Mouse (Mus musculus) layer of hippocampus, adult 18-20 months (tissue): Measurements from ENCODE around the gene Prpf8. TPM values are rescaled to one million over a fixed set of nuclear protein-coding genes. Genes with fewer than 3 reads are reported as not detected.

Experiments used
- DNase-seq, 2 experiments: peaks; one replicate each; pipeline ENCODE4 v3.0.0; 2022; ENCODE audit warnings: low spot score in 2 of 2
- total RNA-seq, 2 experiments: library from RNA; stranded (reverse); gene quantifications; 2 replicates each; pipeline ENCODE4 v1.2.3; 2021

Gene Prpf8
- total RNA-seq, 2 experiments from 2014 or later, result 132 to 133 TPM

- DNase-seq, result no peak
These were observed 27.4 kb upstream of the Prpf8 start for GRCm38 (mm10) chr11:75459141-75459711.

DNA sequence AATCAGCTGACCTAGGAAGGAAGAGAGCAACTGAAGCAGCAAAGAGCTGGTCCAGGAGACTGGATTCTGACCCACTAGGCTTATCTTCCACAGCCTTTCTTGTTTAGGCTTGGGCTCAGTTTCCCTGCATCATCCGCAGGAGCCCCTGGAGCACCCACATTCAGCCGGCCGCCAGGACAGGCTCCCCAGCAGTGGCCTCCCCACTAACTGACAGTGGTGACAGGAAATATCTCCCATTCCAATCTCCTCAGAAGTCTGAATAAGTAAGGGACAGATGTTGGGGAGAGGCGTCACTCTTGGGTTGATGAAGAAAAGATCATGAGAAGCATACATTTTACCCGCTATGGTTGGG, 26.9 kb upstream of the Prpf8 start:
- no peak for DNase-seq

DNA sequence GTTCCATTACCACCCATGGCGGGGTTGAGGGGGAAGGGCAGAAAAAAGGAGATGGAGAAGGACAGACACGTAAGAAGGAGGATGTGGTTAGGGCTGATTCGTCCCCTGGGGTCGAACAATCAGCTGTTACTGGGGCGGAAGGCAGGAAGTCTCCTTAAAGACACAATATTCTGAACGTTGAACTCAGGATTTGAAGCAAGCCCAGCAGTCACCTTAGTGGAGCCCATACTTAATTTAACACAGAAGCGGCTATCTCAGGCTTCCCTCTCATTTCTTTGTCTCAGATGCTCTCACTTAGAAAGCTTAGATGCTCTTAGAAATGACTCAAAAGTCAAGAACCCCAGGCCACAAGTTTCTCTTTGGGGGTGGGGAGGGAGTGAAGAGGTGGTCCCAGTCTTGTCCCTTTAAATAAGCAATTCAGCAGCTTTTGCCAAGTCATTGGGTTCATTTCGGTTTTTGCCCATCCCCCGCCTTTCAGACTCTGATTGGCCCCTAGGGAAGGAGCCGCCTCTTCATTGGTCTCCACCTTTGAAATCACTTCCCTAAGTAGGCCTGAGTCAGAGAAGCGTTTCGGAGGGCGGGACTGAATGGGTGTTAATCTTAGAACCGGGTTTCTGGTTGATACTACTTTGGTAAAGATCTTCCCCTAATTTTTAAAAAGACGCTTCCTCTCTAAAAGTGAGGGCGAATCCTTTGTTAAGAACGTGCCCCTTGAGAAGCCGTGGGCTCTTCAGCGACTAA, 26.3 kb upstream of the Prpf8 start:
- DNase-seq, result peak; percentile 87 to 94

- DNase-seq, result peak; percentile 100
These were observed 25.5 kb upstream of the Prpf8 start, which contains the start of gene Tlcd2 for GRCm38 (mm10) chr11:75460844-75461742. Tlcd2 (plus strand) TSS chr11:75461715.

- DNase-seq, result no peak
These were observed 24.8 kb upstream of the Prpf8 start for GRCm38 (mm10) chr11:75461743-75462252.

DNA sequence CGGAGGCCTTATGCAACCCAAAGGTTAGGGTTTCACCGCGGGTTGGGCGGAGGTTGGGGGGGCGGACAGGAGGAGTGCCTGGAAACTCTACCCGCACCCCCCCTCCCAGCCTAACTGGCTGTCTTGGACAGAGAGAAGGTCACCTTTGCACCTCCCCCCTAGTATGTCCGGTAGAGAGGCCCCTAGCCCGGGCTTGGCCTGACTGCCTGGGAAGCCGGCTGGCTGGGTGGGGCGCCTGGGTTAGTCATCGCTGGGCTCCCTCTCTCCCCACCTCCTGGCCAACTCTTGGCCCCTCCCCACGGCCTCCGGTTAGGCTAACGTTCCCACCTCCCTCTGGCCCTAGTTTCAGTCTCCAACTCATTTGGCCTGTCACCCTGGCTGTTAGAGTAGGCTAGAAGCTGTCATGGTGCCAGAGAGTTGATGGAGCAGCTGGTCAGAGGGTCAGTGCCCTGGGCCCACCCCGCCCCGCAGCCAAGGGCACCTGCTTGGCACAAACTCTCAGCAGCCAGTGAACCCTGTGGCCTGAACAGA, 24.3 kb upstream of the Prpf8 start:
- peak in 1 of 2 experiments; percentile 45 for DNase-seq

GRCm38 (mm10) chr11:75462865-75463336, 23.7 kb upstream of the Prpf8 start:
- peak in 1 of 2 experiments; percentile 64 for DNase-seq

- DNase-seq, result no peak
These were observed 23.0 kb upstream of the Prpf8 start for GRCm38 (mm10) chr11:75463624-75464023.

- DNase-seq, result no peak
These were observed 22.2 kb upstream of the Prpf8 start for GRCm38 (mm10) chr11:75464417-75464816.

DNA sequence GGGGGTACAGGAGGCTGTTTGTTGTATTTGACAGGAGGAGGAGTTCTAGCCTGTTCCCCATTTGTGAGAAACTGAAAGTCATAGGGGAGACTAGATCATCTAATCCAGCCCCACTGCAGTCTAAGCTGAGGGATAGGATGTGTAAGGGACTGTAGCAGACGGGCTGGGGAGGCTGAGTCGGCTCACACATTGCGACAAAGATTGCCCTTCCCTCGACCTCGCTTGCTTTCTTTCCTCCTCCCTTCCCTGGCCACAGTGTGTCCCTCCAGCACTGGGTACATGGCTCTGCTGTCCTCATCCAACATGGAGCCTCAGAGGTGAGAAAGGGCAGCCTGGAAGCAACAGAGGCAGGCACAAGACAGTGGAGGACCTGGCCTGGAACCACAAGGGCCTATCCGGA, 21.6 kb upstream of the Prpf8 start:
- no peak for DNase-seq

DNA sequence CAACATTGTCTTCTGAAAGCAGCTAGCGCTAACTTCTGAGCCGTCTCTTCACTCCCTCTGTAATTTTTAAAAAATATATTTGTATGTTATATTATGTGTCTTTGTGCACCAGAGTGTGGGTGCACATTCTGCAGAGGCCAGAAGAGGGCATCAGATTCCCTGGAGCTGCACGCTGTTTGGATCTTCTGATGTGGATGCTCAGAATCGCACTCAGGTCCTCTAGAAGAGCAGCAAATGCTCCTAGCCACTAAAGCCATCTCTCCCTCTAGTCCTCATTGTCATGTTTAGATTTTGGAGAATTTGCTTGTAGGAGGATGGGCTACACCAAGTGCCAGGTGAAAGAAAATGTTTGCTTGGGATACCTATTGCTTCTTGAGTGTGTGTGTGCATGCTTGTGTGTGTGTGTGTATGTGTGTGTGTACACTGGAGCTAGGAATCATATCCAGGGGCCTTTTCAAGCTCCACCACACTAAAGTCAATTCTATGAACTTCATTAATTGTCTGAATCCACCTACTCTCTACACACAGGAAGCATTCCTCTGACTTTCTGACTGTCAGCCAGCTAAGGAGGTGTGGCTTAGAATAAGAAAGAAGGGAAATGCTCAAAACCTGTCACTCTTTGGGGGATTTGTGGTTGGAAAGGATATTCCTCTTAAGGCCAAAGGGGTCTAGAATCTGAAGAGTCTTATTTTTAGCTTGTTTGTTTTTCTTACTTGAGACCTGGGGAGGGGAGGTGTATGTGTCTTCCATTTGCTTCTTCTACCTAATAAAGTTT, 19.7 kb upstream of the Prpf8 start:
- DNase-seq, result no peak

- DNase-seq, result no peak
These were observed 19.0 kb upstream of the Prpf8 start for GRCm38 (mm10) chr11:75467512-75468215.

DNA sequence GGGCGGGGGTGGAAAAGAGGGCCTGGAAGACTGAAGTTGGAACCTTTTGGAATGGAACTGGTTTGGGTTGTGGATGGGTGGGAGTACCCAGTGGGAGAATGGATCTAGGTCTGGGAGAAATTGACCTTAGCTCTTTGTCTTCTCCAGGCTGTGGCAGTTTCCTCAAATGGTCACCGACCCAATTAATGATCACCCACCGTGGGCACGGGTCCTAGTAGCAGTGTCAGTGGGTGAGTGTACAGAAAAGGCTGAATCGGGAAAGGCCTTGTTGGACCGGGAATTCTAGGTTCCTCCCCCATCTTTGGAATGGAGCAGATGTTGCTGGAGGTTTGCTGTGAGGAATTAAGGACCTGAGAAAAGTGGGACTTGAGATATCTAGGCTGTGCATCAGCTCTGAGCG, 18.2 kb upstream of the Prpf8 start:
- no peak for DNase-seq

DNA sequence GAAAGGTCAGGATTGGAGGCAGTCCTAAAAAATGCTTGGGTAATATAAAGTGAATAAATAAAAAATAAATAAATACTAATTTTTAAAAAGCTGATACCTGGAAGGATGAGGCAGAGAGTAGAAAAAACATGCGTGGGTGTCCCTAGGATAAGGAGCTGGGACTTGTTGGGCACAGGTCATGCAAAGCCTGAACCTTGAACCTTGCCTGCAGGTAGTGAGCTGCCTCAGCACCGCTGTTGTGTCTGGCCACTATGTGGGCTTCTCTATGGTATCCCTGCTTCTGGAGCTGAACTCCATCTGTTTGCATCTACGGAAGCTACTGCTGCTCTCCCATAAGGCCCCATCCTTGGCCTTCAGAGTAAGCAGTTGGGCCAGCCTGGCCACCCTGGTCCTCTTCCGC, 17.4 kb upstream of the Prpf8 start:
- no peak for DNase-seq

- DNase-seq, result no peak
These were observed 15.9 kb upstream of the Prpf8 start for GRCm38 (mm10) chr11:75470675-75471074.

DNA sequence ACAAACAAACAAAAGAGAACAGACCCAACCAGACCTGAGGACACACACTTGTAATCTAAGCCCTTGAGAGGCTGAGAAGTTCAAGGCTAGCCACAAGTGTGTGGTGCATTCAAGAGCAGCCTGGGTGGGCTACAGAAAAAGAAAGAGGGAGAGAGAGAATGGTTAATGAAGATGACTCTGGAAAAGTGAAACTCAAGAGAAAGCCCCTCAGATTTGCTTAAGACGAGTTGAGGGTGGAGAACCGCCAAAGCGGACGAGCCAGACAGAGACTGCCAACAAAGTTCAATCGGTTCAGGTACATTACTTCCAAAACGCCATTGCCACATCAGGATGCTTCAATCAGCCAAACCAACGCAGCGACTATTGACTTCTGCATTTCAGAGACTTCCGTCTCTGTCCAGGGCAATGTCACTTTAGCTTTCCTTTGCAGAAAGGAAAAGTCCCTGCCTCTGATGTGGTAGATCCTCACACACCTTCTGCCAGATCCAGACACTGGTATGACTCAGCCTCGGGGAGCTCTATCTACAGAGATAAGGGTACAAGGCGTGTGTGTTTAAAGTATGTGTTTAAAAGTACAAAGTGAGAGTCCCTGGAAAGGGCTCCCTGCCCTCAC, 14.0 kb upstream of the Prpf8 start:
- no peak for DNase-seq

DNA sequence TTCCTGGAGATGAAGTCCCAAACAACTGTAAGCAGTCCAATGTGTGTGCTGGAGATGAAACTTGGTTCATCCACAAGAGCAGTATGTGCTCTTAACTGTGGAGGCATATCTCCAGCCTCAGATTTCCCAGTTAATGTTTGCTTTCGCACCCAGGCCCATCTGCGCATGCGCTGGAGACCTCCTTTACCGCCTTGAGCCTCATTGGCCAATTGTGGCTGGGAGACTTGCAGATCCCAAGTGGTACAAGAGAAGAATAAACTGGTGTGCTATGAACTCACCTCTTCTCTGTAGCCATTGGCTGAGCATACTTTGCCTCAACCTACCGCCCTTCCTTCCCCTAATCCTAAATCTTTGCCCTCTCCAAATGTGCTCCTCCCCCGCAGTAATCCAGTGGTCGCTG, 13.2 kb upstream of the Prpf8 start:
- no peak for DNase-seq

GRCm38 (mm10) chr11:75486192-75486591, 424 bp upstream of the Prpf8 start:
- no peak for DNase-seq

GRCm38 (mm10) chr11:75487496-75487895, 880 bp downstream of the Prpf8 start:
- DNase-seq, result no peak
